Mouse (Mus musculus) c-Kit-negative CD71-positive TER-119-positive erythroid progenitor cells, embryonic 14.5 days (primary cell): ENCODE results near the gene Tex13c3.
"Not testable (repeated sequence)": the region's sequence is repeated elsewhere in the genome, so short reads cannot be mapped to it uniquely, and the experiment has no call there.

Experiments used
- DNase-seq: peaks from one replicate; pipeline ENCODE4 v3.0.0-alpha.2; 2013; ENCODE audit warnings: low read depth, low spot score

Tex13c3 gene

GRCm38 (mm10) chrX:19481219-19481618 lies at the start of gene Tex13c3:
TSS of gene Tex13c3 (minus strand) at chrX:19481319.
- not testable (repeated sequence) for DNase-seq

- DNase-seq: no peak
Observed at GRCm38 (mm10) chrX:19489731-19490130, 8.6 kb upstream of the Tex13c3 start.
